Mouse (Mus musculus) liver, adult 2 months (tissue): ENCODE measurements around the gene Dxo.

ENCODE experiments used
- CTCF ChIP-seq: fragments of 200-500 bp; IDR thresholded peaks from 2 replicates; pipeline ENCODE4 v1.5.1; 2011; ENCODE audit warnings: low read depth, low read length, control low read depth
- POLR2A ChIP-seq: fragments of 200-500 bp; IDR thresholded peaks from 2 replicates; pipeline ENCODE4 v1.6.1; 2011; ENCODE audit warnings: low read length, control low read depth; ENCODE audit not compliant: insufficient read depth; ENCODE audit errors: extremely low read depth

- TF ChIP-seq CTCF (no peak), POLR2A (no peak)
These were observed 47.9 kb downstream of the Dxo start for GRCm38 (mm10) chr17:34884704-34885103.
